Mouse (Mus musculus) adrenal gland, postnatal 14 days (tissue): Measurements from ENCODE around the gene Zbtb26. TPM values are rescaled to one million over a fixed set of nuclear protein-coding genes. Genes with fewer than 3 reads are reported as not detected.

ENCODE experiments used
- total RNA-seq: library from RNA; stranded (reverse); gene quantifications from 2 replicates; pipeline ENCODE4 v1.2.3, GENCODE M21; 2021

Gene Zbtb26
- total RNA-seq, 1 experiment from 2014 or later = 8.8 TPM

Other genes with a start within 250 kb of the Zbtb26 start
- not detected in 2 replicates for gene Olfr366, start 231.6 kb downstream of the Zbtb26 start, total RNA-seq
- gene Olfr368, start 116.6 kb downstream of the Zbtb26 start, total RNA-seq = not detected in 2 replicates
- gene Pdcl, start 83.8 kb downstream of the Zbtb26 start, total RNA-seq = 40.4 and 44.8 TPM in 2 replicates
- gene Rc3h2, start 20.2 kb downstream of the Zbtb26 start, total RNA-seq = 41.5 and 43.7 TPM in 2 replicates
- 12.0 and 13.6 TPM in 2 replicates for gene Zbtb6, start within 50 bp of the Zbtb26 start, total RNA-seq
- gene Rabgap1, start 144 bp upstream of the Zbtb26 start, total RNA-seq = 60.4 and 61.6 TPM in 2 replicates
- gene Gpr21, start 73.2 kb upstream of the Zbtb26 start, total RNA-seq = 1.1 and 1.6 TPM in 2 replicates